Mouse (Mus musculus): Measurements from ENCODE around the gene Vps26c. TPM values are rescaled to one million over a fixed set of nuclear protein-coding genes. Genes with fewer than 3 reads are reported as not detected.
A peak's percentile ranks its signal among the peaks of the same experiment; 100 is the strongest.

Gene Vps26c
- polyA plus RNA-seq (2014; fragmentation: Nextera tagmentation; extraction: Ambion mirVana) = 37.3 and 39.3 TPM in 2 replicates

DNA sequence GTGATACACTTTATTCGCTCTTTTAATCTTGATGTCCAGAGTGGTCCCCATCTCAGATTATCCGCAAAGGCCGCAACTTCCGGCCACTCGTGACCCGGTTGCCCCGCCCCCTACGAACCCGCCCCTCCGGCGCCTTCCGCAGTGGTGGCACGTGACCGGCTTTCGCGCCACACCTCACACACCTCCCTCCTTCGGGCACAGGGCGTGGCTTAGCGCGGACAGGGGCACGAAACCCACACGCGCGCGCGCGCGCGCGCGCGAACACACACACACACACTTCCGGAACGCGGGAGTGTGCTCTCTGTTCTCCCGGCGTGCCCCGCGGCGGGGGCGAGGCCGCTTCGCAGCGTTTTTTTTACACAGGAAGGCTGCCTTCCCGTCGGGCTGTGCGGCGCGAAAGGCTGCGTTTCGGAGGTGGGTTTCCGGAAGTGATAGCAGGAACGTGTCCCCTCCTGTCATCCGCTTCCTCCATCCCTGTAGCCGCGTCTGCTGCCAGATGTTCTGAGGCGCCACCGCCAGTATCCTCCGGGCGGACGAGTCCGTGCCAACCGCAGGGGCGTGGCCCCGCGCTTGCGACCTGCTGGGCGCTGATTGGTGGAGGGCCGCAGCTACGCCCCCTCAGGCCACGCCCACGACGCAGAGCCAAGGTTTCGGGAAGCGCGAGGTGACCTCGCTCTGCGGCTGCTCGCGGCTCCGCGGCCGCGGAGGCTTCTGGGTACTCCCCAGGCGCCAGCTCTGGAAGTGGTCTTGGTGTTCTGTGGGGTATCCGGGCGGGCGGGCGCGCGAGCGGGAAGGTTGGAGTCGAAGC, at the start of gene Vps26c:
Gene Vps26c (minus strand): TSS at position 487 of the 808 bp plus-strand sequence.
- Histone ChIP-seq H3K36me3 (ENCODE audit: control insufficient read depth, insufficient read depth, low read length) (no peaks in the 10 kb centered on the region), H3K4me3 (ENCODE audit: low read depth, low read length) (peak within 1 kb of the TSS; percentile 79), H3K27ac (ENCODE audit: low read depth, low read length) (peak within 1 kb of the TSS; percentile 87), H3K9me3 (ENCODE audit: control insufficient read depth, low read length) (no peaks in the 10 kb centered on the region), H3K27me3 (replicated peaks; ENCODE audit: control insufficient read depth, insufficient read depth, low read length) (no peaks in the 10 kb centered on the region), H3K4me1 (replicated peaks; ENCODE audit: control insufficient read depth, insufficient read depth, low read length) (peaks cover 8% of the 10 kb centered on the region; the same call in 1 of the 2 replicates), H3K9ac (ENCODE audit: low read depth, low read length) (peak within 1 kb of the TSS; percentile 78), H3K4me2 (peak within 1 kb of the TSS; percentile 82)
- 1% methylated on average over 93 of the region's 93 CpGs for WGBS
- ATAC-seq (replicated peaks; ENCODE audit: low FRiP score) (peak; percentile 89), DNase-seq (ENCODE audit: low spot score) (peak; percentile 97)

- Histone ChIP-seq H3K4me3 (ENCODE audit: low read depth, low read length) (no peak overlapping the region), H3K4me2 (no peak overlapping the region), H3K27me3 (replicated peaks; ENCODE audit: control insufficient read depth, insufficient read depth, low read length) (no peaks in the 10 kb centered on the region), H3K9ac (ENCODE audit: low read depth, low read length) (no peak overlapping the region), H3K9me3 (ENCODE audit: control insufficient read depth, low read length) (no peaks in the 10 kb centered on the region), H3K27ac (ENCODE audit: low read depth, low read length) (no peak overlapping the region), H3K36me3 (ENCODE audit: control insufficient read depth, insufficient read depth, low read length) (no peaks in the 10 kb centered on the region), H3K4me1 (replicated peaks; ENCODE audit: control insufficient read depth, insufficient read depth, low read length) (peaks cover 44% of the 10 kb centered on the region)
- no peak for ATAC-seq (replicated peaks; ENCODE audit: low FRiP score)
- DNase-seq (ENCODE audit: low spot score) = no peak
- WGBS = 70% methylated on average over 5 of the region's 5 CpGs
These were observed 49.1 kb upstream of the Vps26c start for GRCm38 (mm10) chr16:94575757-94576156.

GRCm38 (mm10) chr16:94574718-94575094, 48.1 kb upstream of the Vps26c start:
- ATAC-seq (replicated peaks; ENCODE audit: low FRiP score) (no peak), DNase-seq (ENCODE audit: low spot score) (no peak)
- Histone ChIP-seq H3K9ac (ENCODE audit: low read depth, low read length) (no peak overlapping the region), H3K27ac (ENCODE audit: low read depth, low read length) (no peak overlapping the region), H3K27me3 (replicated peaks; ENCODE audit: control insufficient read depth, insufficient read depth, low read length) (no peaks in the 10 kb centered on the region), H3K9me3 (ENCODE audit: control insufficient read depth, low read length) (no peaks in the 10 kb centered on the region), H3K4me1 (replicated peaks; ENCODE audit: control insufficient read depth, insufficient read depth, low read length) (peaks cover 42% of the 10 kb centered on the region), H3K4me3 (ENCODE audit: low read depth, low read length) (no peak overlapping the region), H3K36me3 (ENCODE audit: control insufficient read depth, insufficient read depth, low read length) (no peaks in the 10 kb centered on the region), H3K4me2 (no peak overlapping the region)

DNA sequence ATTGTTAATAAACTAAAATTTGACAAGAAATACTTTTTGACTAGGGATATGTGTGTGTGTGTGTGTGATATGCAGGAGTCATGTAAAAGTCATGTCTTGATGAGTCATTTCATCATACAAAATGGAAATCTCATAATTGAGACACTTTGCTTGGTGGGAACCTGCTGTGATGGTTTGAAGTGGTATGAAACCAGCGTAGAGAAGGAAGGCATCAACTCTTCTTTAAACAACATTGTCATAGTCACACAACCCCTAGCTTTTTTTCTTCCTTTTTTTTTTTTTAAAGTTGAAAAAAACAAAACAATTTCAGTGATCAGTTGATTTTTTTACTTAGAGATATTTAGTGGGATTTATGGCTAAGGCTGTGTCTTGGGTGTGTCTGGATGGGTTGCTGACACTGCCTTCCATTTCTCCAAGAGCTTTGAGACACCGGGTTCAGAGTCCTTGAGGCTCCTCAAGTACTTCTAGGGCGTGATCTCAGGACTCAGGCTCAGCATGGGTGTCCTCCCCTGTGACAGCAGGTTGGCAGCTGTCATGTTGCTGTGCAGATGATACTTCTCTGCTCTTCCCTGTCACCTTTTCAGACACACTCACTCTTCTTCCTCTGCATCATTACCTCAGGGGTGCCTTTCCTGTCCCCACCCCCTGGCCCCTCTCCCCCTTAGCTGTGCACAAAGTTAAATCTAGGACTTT, 47.5 kb upstream of the Vps26c start:
- H3K4me1 ChIP-seq (replicated peaks; ENCODE audit: control insufficient read depth, insufficient read depth, low read length) = peaks cover 37% of the 10 kb centered on the region
- no peak overlapping the region for H3K27ac ChIP-seq (ENCODE audit: low read depth, low read length)
- 70% methylated on average over 3 of the region's 3 CpGs for WGBS
- H3K9ac ChIP-seq (ENCODE audit: low read depth, low read length) = no peak overlapping the region
- DNase-seq (ENCODE audit: low spot score) (no peak), ATAC-seq (replicated peaks; ENCODE audit: low FRiP score) (no peak)
- no peak overlapping the region for H3K4me2 ChIP-seq
- no peaks in the 10 kb centered on the region for H3K36me3 ChIP-seq (ENCODE audit: control insufficient read depth, insufficient read depth, low read length)
- H3K4me3 ChIP-seq (ENCODE audit: low read depth, low read length) = no peak overlapping the region
- H3K9me3 ChIP-seq (ENCODE audit: control insufficient read depth, low read length) = no peaks in the 10 kb centered on the region
- no peaks in the 10 kb centered on the region for H3K27me3 ChIP-seq (replicated peaks; ENCODE audit: control insufficient read depth, insufficient read depth, low read length)

DNA sequence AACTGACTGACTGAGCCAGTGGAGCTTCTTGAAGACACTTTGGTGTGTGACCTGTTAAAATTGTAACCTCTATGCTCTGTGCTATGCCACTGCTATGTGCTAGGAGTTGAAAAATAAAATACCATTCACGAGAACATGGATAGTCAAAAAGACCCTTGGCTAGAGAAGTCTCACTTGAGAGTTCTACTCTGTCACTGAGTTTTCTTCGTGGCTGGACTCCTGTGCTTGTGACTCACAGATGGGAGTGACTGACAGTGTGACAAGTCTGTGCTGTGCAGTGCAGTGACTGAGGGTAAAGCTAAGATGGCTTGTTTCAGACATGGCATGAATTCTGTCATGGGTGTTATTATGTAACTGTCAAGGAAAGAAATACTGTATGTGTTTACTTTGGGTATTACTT, 45.8 kb upstream of the Vps26c start:
- Histone ChIP-seq H3K4me2 (peak overlapping the region; percentile 45), H3K4me3 (ENCODE audit: low read depth, low read length) (peak overlapping the region; percentile 13; the same call in 1 of the 2 replicates), H3K9ac (ENCODE audit: low read depth, low read length) (no peak overlapping the region), H3K27ac (ENCODE audit: low read depth, low read length) (no peak overlapping the region), H3K36me3 (ENCODE audit: control insufficient read depth, insufficient read depth, low read length) (no peaks in the 10 kb centered on the region), H3K4me1 (replicated peaks; ENCODE audit: control insufficient read depth, insufficient read depth, low read length) (peaks cover 39% of the 10 kb centered on the region), H3K27me3 (replicated peaks; ENCODE audit: control insufficient read depth, insufficient read depth, low read length) (no peaks in the 10 kb centered on the region), H3K9me3 (ENCODE audit: control insufficient read depth, low read length) (no peaks in the 10 kb centered on the region)
- DNase-seq (ENCODE audit: low spot score) (no peak), ATAC-seq (replicated peaks; ENCODE audit: low FRiP score) (no peak)
- WGBS = 46% methylated on average over 2 of the region's 2 CpGs

- Histone ChIP-seq H3K27me3 (replicated peaks; ENCODE audit: control insufficient read depth, insufficient read depth, low read length) (no peaks in the 10 kb centered on the region), H3K36me3 (ENCODE audit: control insufficient read depth, insufficient read depth, low read length) (no peaks in the 10 kb centered on the region), H3K4me3 (ENCODE audit: low read depth, low read length) (peak overlapping the region; percentile 99), H3K9me3 (ENCODE audit: control insufficient read depth, low read length) (no peaks in the 10 kb centered on the region), H3K9ac (ENCODE audit: low read depth, low read length) (peak overlapping the region; percentile 99), H3K4me1 (replicated peaks; ENCODE audit: control insufficient read depth, insufficient read depth, low read length) (peaks cover 34% of the 10 kb centered on the region), H3K27ac (ENCODE audit: low read depth, low read length) (peak overlapping the region; percentile 100), H3K4me2 (peak overlapping the region; percentile 80)
- 0 out of 2 replicates have a peak, but pooled peaks have one; percentile 0 for ATAC-seq (replicated peaks; ENCODE audit: low FRiP score)
- 25% methylated on average over 10 of the region's 10 CpGs for WGBS
- DNase-seq (ENCODE audit: low spot score) = no peak
These were observed 44.7 kb upstream of the Vps26c start for GRCm38 (mm10) chr16:94571111-94571993.

GRCm38 (mm10) chr16:94570361-94571041, 43.9 kb upstream of the Vps26c start:
- Histone ChIP-seq H3K4me2 (peak overlapping the region; percentile 80), H3K9ac (ENCODE audit: low read depth, low read length) (peak overlapping the region; percentile 99), H3K27ac (ENCODE audit: low read depth, low read length) (peak overlapping the region; percentile 100), H3K36me3 (ENCODE audit: control insufficient read depth, insufficient read depth, low read length) (no peaks in the 10 kb centered on the region), H3K4me1 (replicated peaks; ENCODE audit: control insufficient read depth, insufficient read depth, low read length) (peaks cover 27% of the 10 kb centered on the region), H3K4me3 (ENCODE audit: low read depth, low read length) (peak overlapping the region; percentile 99), H3K9me3 (ENCODE audit: control insufficient read depth, low read length) (no peaks in the 10 kb centered on the region), H3K27me3 (replicated peaks; ENCODE audit: control insufficient read depth, insufficient read depth, low read length) (no peaks in the 10 kb centered on the region)
- WGBS = under 1% methylated on average over 71 of the region's 88 CpGs
- peak; percentile 70 for DNase-seq (ENCODE audit: low spot score)
- ATAC-seq (replicated peaks; ENCODE audit: low FRiP score) = peak; percentile 35
